Mouse (Mus musculus) left cerebral cortex, postnatal 4 days (tissue): ENCODE results near the gene Rps6ka1. TPM values are rescaled to one million over a fixed set of nuclear protein-coding genes. Genes with fewer than 3 reads are reported as not detected.

Experiments used
- DNase-seq: peaks from one replicate; pipeline ENCODE4 v3.0.0-alpha.2; 2022
- intact Hi-C: fragments of 180-260 bp; cut with DNase I; formaldehyde crosslinking; loops from one replicate; pipeline ENCODE4 v1.15.1; 2025
- total RNA-seq, 2 experiments: library from RNA; stranded (reverse); gene quantifications; 2 replicates each; pipeline ENCODE4 v1.2.3; 2021

Gene Rps6ka1
- total RNA-seq, 2 experiments from 2014 or later = 16.8 to 18.7 TPM

GRCm38 (mm10) chr4:133827887-133828794 is 59.5 kb downstream of the Rps6ka1 start:
- intact Hi-C loops = loop anchor here (2.0 to 5.0 kb wide), 3 partner anchors 71 to 236 kb away; partner anchors contain the start of gene Arid1a
- DNase-seq = no peak

DNA sequence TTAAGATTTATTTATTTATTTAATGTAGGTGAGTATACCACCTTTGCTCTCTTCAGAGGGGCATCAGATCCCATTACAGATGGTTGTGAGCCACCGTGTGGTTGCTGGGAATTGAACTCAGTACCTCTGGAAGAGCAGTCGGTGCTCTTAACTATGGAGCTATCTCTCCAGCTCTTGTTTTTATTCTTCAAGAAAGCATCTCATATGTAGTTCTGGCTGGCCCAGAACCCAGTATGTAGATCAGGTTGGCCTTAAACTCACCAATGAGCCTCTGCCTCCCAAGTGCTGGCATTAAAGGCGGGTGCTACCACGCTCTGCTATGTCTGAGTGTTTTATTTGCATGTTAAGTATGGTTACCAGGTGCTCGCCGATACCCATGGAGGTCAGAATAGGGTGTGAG is 60.2 kb downstream of the Rps6ka1 start:
- no peak for DNase-seq
- intact Hi-C loops = loop anchor here (5.0 kb wide), 2 partner anchors 70 to 235 kb away; partner anchors contain the start of gene Arid1a

GRCm38 (mm10) chr4:133825731-133826130 is 61.9 kb downstream of the Rps6ka1 start:
- intact Hi-C loops = loop anchor here (5.0 kb wide), 2 partner anchors 68 to 233 kb away; partner anchors contain the start of gene Arid1a
- DNase-seq = no peak

GRCm38 (mm10) chr4:133820806-133821560 is 66.6 kb downstream of the Rps6ka1 start:
- intact Hi-C loops = no loop called here
- no peak for DNase-seq

- intact Hi-C loops = no loop called here
- DNase-seq = no peak
These were observed 67.4 kb downstream of the Rps6ka1 start for GRCm38 (mm10) chr4:133820166-133820565.

GRCm38 (mm10) chr4:133817356-133817755 is 70.2 kb downstream of the Rps6ka1 start:
- DNase-seq = no peak
- intact Hi-C loops = no loop called here

- no peak for DNase-seq
- intact Hi-C loops = no loop called here
These were observed 71.1 kb downstream of the Rps6ka1 start for GRCm38 (mm10) chr4:133816504-133816875.

DNA sequence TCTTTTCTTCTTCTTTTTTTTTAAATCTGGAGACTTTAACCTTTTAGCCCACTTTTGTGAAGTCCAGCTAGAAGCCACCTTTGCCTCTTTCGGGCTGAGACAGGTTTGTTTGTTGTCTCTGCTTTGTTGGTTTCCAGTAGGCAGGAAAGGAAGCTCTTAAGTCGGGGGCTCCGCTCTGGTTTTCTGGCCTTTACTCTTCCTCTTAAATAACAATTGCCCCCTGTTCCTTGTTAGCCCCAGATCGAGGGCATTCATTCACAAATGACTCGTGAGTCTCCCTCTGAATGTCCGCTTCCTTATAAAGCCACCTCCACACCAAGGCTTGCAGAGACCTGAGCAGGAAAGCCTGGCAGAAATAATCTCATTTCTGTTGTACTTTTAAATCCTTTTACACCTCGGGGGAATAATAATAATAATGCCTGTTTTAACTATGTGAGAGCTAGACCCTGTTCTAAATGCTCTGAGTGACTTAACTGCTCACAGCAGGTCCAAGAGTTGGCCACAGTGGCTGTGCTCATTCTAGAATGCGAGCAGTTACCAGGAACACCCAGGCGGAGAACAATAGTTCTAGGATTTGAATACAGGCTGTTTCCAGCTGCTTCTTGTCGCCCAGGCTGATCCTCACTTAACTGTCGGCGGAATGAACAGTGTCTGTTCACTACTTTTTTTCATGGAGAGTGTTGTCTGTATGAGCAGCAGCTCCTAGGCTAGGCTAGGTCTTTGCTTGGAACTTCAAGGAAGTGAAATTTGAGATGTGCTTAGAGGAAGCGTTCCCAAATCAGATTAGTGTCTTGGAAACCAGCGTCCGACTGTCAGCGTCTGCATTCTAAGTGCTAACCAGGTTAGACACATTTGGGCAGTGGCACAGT is 71.7 kb downstream of the Rps6ka1 start:
- intact Hi-C loops = no loop called here
- DNase-seq = no peak

- intact Hi-C loops = loop anchor here (5.0 kb wide), 1 partner anchor 143 kb away; the partner anchor contains the start of gene Pigv
- DNase-seq = no peak
These were observed 72.6 kb downstream of the Rps6ka1 start for GRCm38 (mm10) chr4:133814804-133815515.

- intact Hi-C loops = loop anchor here (2.0 to 5.0 kb wide), 2 partner anchors 59 to 142 kb away; partner anchors contain the start of gene Pigv
- peak; percentile 93 for DNase-seq
These were observed 73.4 kb downstream of the Rps6ka1 start for GRCm38 (mm10) chr4:133813992-133814803.

- intact Hi-C loops = loop anchor here (2.0 to 5.0 kb wide), 2 partner anchors 59 to 141 kb away; partner anchors contain the start of gene Pigv
- peak; percentile 95 for DNase-seq
These were observed 74.2 kb downstream of the Rps6ka1 start for GRCm38 (mm10) chr4:133813174-133813991.

- DNase-seq = no peak
- intact Hi-C loops = no loop called here
These were observed 83.0 kb downstream of the Rps6ka1 start for GRCm38 (mm10) chr4:133804401-133805263.

- intact Hi-C loops = no loop called here
- no peak for DNase-seq
These were observed 87.0 kb downstream of the Rps6ka1 start for GRCm38 (mm10) chr4:133800589-133800988.
